Mouse (Mus musculus) lung, postnatal 0 days (tissue): ENCODE data around the gene Gtf2i. TPM values are rescaled to one million over a fixed set of nuclear protein-coding genes. Genes with fewer than 3 reads are reported as not detected.

Source experiments
- ATAC-seq: fragments of 200-750 bp; cut with Nextera tagmentation; 2 replicates; pipeline ENCODE4 v1.8.0; 2017; ENCODE audit warnings: moderate library complexity
- DNase-seq: peaks from one replicate; pipeline ENCODE4 v3.0.0-alpha.2; 2016; ENCODE audit warnings: low spot score
- H3K27ac ChIP-seq: fragments of 300-500 bp; sonication (generic); 2 replicates; pipeline ENCODE4 v1.5.1; 2014; ENCODE audit warnings: antibody characterized with exemption, mild to moderate bottlenecking, low read length, mixed read lengths
- H3K27me3 ChIP-seq: fragments of 300-500 bp; sonication (generic); replicated peaks from 2 replicates; pipeline ENCODE4 v1.6.1; 2014; ENCODE audit warnings: low read length, mixed read lengths; ENCODE audit not compliant: insufficient read depth
- H3K36me3 ChIP-seq: fragments of 300-500 bp; sonication (generic); 2 replicates; pipeline ENCODE4 v1.6.1; 2014; ENCODE audit warnings: low read length, mixed read lengths; ENCODE audit not compliant: insufficient read depth
- H3K4me1 ChIP-seq: fragments of 300-500 bp; sonication (generic); 2 replicates; pipeline ENCODE4 v1.6.1; 2014; ENCODE audit warnings: antibody characterized with exemption, low read depth, low read length, mixed read lengths; ENCODE audit not compliant: insufficient read depth
- H3K4me2 ChIP-seq: fragments of 300-500 bp; sonication (generic); replicated peaks from 2 replicates; pipeline ENCODE4 v1.6.1; 2014; ENCODE audit warnings: low read depth, mild to moderate bottlenecking, low read length, moderate library complexity, mixed read lengths
- H3K4me3 ChIP-seq: fragments of 300-500 bp; sonication (generic); 2 replicates; pipeline ENCODE4 v1.5.1; 2014; ENCODE audit warnings: low read depth, low read length
- H3K9ac ChIP-seq: fragments of 300-500 bp; sonication (generic); replicated peaks from 2 replicates; pipeline ENCODE4 v1.6.1; 2014; ENCODE audit warnings: low read depth, mild to moderate bottlenecking
- H3K9me3 ChIP-seq: fragments of 300-500 bp; sonication (generic); 2 replicates; pipeline ENCODE4 v1.6.1; 2016; ENCODE audit warnings: low read length, mixed read lengths
- CTCF ChIP-seq: IDR thresholded peaks from 2 replicates; pipeline ENCODE4 v1.5.1; 2016; ENCODE audit warnings: antibody characterized with exemption, mild to moderate bottlenecking
- EP300 ChIP-seq: IDR thresholded peaks from 2 replicates; pipeline ENCODE4 v1.6.1; 2016; ENCODE audit warnings: antibody characterized with exemption, mild to moderate bottlenecking, control low read depth
- WGBS: fragments of 180-500 bp; shearing (Covaris S2); extraction: QIAGEN DNeasy Blood & Tissue Kit; methylation state at CpG from one replicate; pipeline ENCODE4 v1.1.7; 2014; 5-methylcytosine and 5-hydroxymethylcytosine counted together
- polyA plus RNA-seq: library from polyadenylated mRNA; unstranded; fragments of >200 nt; fragmentation: Nextera tagmentation; extraction: Ambion mirVana; gene quantifications from 2 replicates; pipeline ENCODE4 v1.2.1, GENCODE M21; 2015

Gtf2i gene
- polyA plus RNA-seq, 1 experiment from 2014 or later = 84.9 TPM

- Histone ChIP-seq H3K4me2 (no peak overlapping the region), H3K27ac (no peak overlapping the region), H3K9me3 (no peaks in the 10 kb centered on the region), H3K9ac (no peak overlapping the region), H3K36me3 (peaks cover 28% of the 10 kb centered on the region), H3K4me3 (no peak overlapping the region), H3K27me3 (no peaks in the 10 kb centered on the region), H3K4me1 (no peaks in the 10 kb centered on the region)
- WGBS = 71% methylated on average over 5 of the region's 5 CpGs
- peak; percentile 49 for ATAC-seq
- TF ChIP-seq EP300 (peak; percentile 61), CTCF (no peak)
- no peak for DNase-seq
Observed at GRCm38 (mm10) chr5:134269751-134270150, 44.8 kb downstream of the Gtf2i start.

- Histone ChIP-seq H3K9me3 (no peaks in the 10 kb centered on the region), H3K27ac (no peak overlapping the region), H3K4me2 (no peak overlapping the region), H3K36me3 (peaks cover 36% of the 10 kb centered on the region), H3K27me3 (no peaks in the 10 kb centered on the region), H3K9ac (no peak overlapping the region), H3K4me1 (no peaks in the 10 kb centered on the region), H3K4me3 (no peak overlapping the region)
- no peak for DNase-seq
- WGBS = 97% methylated on average over 8 of the region's 8 CpGs
- TF ChIP-seq CTCF (no peak), EP300 (no peak)
- ATAC-seq = no peak
Observed at GRCm38 (mm10) chr5:134268751-134269150, 45.8 kb downstream of the Gtf2i start.

DNA sequence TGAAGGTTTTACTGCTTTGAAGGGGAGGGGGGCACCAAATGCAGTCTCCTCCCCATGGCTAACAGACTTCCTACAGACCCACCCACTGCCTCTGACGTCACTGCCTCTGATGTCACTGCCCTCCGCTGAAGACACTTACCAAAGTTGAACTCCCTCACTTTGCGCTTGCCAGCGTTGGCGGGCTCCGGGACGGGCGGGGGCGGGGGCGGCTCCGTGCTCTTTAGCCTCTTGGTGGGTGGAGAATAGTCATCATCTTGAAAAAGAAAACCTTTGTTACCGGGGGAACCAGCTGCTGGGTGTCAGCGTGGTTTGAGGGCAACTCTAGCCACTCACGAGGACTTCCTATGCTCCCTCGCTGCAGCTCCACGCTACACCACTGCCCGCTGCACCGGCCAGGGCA lies 48.2 kb downstream of the Gtf2i start:
- H3K36me3 ChIP-seq = peaks cover 38% of the 10 kb centered on the region
- H3K9me3 ChIP-seq = no peaks in the 10 kb centered on the region
- TF ChIP-seq CTCF = no peak
- TF ChIP-seq EP300 = no peak
- 81% methylated on average over 18 of the region's 18 CpGs for WGBS
- no peak overlapping the region for H3K9ac ChIP-seq
- DNase-seq = no peak
- no peak overlapping the region for H3K4me2 ChIP-seq
- no peaks in the 10 kb centered on the region for H3K27me3 ChIP-seq
- no peaks in the 10 kb centered on the region for H3K4me1 ChIP-seq
- H3K27ac ChIP-seq = no peak overlapping the region
- no peak overlapping the region for H3K4me3 ChIP-seq
- no peak; the same call in 1 of the 2 replicates for ATAC-seq

- TF ChIP-seq EP300 = no peak
- no peak for TF ChIP-seq CTCF
- no peak overlapping the region for H3K9ac ChIP-seq
- H3K9me3 ChIP-seq = no peaks in the 10 kb centered on the region
- no peaks in the 10 kb centered on the region for H3K27me3 ChIP-seq
- H3K27ac ChIP-seq = no peak overlapping the region
- no peak for DNase-seq
- H3K36me3 ChIP-seq = peaks cover 38% of the 10 kb centered on the region
- WGBS = 68% methylated on average over 2 of the region's 2 CpGs
- no peaks in the 10 kb centered on the region for H3K4me1 ChIP-seq
- no peak for ATAC-seq
- no peak overlapping the region for H3K4me2 ChIP-seq
- no peak overlapping the region for H3K4me3 ChIP-seq
Observed at GRCm38 (mm10) chr5:134265890-134266289, 48.7 kb downstream of the Gtf2i start.

- Histone ChIP-seq H3K36me3 (peaks cover 66% of the 10 kb centered on the region), H3K4me3 (no peak overlapping the region), H3K4me2 (no peak overlapping the region), H3K4me1 (peaks cover 3% of the 10 kb centered on the region; the same call in 1 of the 2 replicates), H3K27me3 (no peaks in the 10 kb centered on the region), H3K27ac (no peak overlapping the region), H3K9ac (no peak overlapping the region), H3K9me3 (no peaks in the 10 kb centered on the region)
- no peak for TF ChIP-seq EP300
- no peak for TF ChIP-seq CTCF
- DNase-seq (no peak), ATAC-seq (no peak)
- WGBS = 90% methylated on average over 9 of the region's 9 CpGs
Observed at GRCm38 (mm10) chr5:134260001-134260636, 54.4 kb downstream of the Gtf2i start.

- DNase-seq = peak; percentile 65
- TF ChIP-seq CTCF (no peak), EP300 (no peak)
- Histone ChIP-seq H3K4me2 (no peak overlapping the region), H3K36me3 (peaks cover 68% of the 10 kb centered on the region), H3K9ac (no peak overlapping the region), H3K27me3 (no peaks in the 10 kb centered on the region), H3K9me3 (no peaks in the 10 kb centered on the region), H3K27ac (peak overlapping the region; percentile 55; the same call in 1 of the 2 replicates), H3K4me1 (peaks cover 3% of the 10 kb centered on the region; the same call in 1 of the 2 replicates), H3K4me3 (no peak overlapping the region)
- ATAC-seq = peak; percentile 64
- WGBS = 54% methylated on average over 2 of the region's 2 CpGs
Observed at GRCm38 (mm10) chr5:134258934-134259333, 55.6 kb downstream of the Gtf2i start.
